Mouse (Mus musculus): Measurements from ENCODE around the gene Pla2g3. TPM values are rescaled to one million over a fixed set of nuclear protein-coding genes. Genes with fewer than 3 reads are reported as not detected.

Gene Pla2g3
- total RNA-seq, 1 experiment: not detected

- in situ Hi-C loops (cut with MboI; ENCODE audit: low sequenced_read_pairs in 2 of 2, unreplicated experiment in 2 of 2): no loop called here
- Histone ChIP-seq H3K9me3 (ENCODE audit: control insufficient read depth, insufficient read depth, low read depth, low read length) (no peaks in the 10 kb centered on the region), H3K27ac (ENCODE audit: insufficient read depth, low read depth, low read length, poor library complexity, severe bottlenecking) (no peak within 1 kb of the TSS), H3K9ac (ENCODE audit: insufficient read depth, low read depth, low read length, poor library complexity, severe bottlenecking) (no peak within 1 kb of the TSS; the same call in 1 of the 2 replicates), H3K4me1 (ENCODE audit: control insufficient read depth in 2 of 2, insufficient read depth in 2 of 2, low read length in 2 of 2, poor library complexity in 1 of 2) (peaks cover 5 to 32% of the 10 kb centered on the region in 2 experiments; a peak in 3 of 4 replicates), H3K4me3 (ENCODE audit: insufficient read depth in 1 of 2, low read depth in 1 of 2, low read length in 2 of 2, poor library complexity in 1 of 2, severe bottlenecking in 1 of 2) (peak within 1 kb of the TSS; percentile 56 to 93), H3K36me3 (ENCODE audit: control insufficient read depth, insufficient read depth, low read length, poor library complexity, severe bottlenecking) (no peaks in the 10 kb centered on the region)
- TF ChIP-seq CHD2 (IDR thresholded peaks at IDR 0.05; ENCODE audit: low read depth, low read length): no peak
- TF ChIP-seq HCFC1 (IDR thresholded peaks at IDR 0.05; ENCODE audit: borderline replicate concordance, insufficient read depth, low read length): no peak
- no peak for TF ChIP-seq ZNF384 (IDR thresholded peaks at IDR 0.05; ENCODE audit: low read depth, low read length)
- no peak for DNase-seq (ENCODE audit: low read depth, low spot score)
Observed at GRCm38 (mm10) chr11:3540451-3541085, 52.5 kb downstream of the Pla2g3 start, which contains the start of gene Smtn. Gene Smtn (minus strand): TSS chr11:3540612.

- Histone ChIP-seq H3K9me3 (ENCODE audit: control insufficient read depth, insufficient read depth, low read depth, low read length) (no peaks in the 10 kb centered on the region), H3K4me3 (ENCODE audit: insufficient read depth in 1 of 2, low read depth in 1 of 2, low read length in 2 of 2, poor library complexity in 1 of 2, severe bottlenecking in 1 of 2) (no peak overlapping the region), H3K4me1 (ENCODE audit: control insufficient read depth in 2 of 2, insufficient read depth in 2 of 2, low read length in 2 of 2, poor library complexity in 1 of 2) (peaks cover 6 to 35% of the 10 kb centered on the region in 2 experiments; a peak in 3 of 4 replicates), H3K27ac (ENCODE audit: insufficient read depth, low read depth, low read length, poor library complexity, severe bottlenecking) (no peak overlapping the region), H3K9ac (ENCODE audit: insufficient read depth, low read depth, low read length, poor library complexity, severe bottlenecking) (no peak overlapping the region), H3K36me3 (ENCODE audit: control insufficient read depth, insufficient read depth, low read length, poor library complexity, severe bottlenecking) (no peaks in the 10 kb centered on the region)
- DNase-seq (ENCODE audit: low read depth, low spot score): no peak
- in situ Hi-C loops (cut with MboI; ENCODE audit: low sequenced_read_pairs in 2 of 2, unreplicated experiment in 2 of 2): no loop called here
- TF ChIP-seq CHD2 (IDR thresholded peaks at IDR 0.05; ENCODE audit: low read depth, low read length): no peak
- no peak for TF ChIP-seq ZNF384 (IDR thresholded peaks at IDR 0.05; ENCODE audit: low read depth, low read length)
- no peak for TF ChIP-seq HCFC1 (IDR thresholded peaks at IDR 0.05; ENCODE audit: borderline replicate concordance, insufficient read depth, low read length)
- no peak for TF ChIP-seq ZC3H11A (IDR thresholded peaks at IDR 0.05; ENCODE audit: borderline replicate concordance, low read depth, low read length)
- no peak for TF ChIP-seq MAFK (IDR thresholded peaks at IDR 0.05; ENCODE audit: insufficient read depth, low read depth, low read length)
Observed at GRCm38 (mm10) chr11:3541932-3542331, 53.8 kb downstream of the Pla2g3 start.

DNA sequence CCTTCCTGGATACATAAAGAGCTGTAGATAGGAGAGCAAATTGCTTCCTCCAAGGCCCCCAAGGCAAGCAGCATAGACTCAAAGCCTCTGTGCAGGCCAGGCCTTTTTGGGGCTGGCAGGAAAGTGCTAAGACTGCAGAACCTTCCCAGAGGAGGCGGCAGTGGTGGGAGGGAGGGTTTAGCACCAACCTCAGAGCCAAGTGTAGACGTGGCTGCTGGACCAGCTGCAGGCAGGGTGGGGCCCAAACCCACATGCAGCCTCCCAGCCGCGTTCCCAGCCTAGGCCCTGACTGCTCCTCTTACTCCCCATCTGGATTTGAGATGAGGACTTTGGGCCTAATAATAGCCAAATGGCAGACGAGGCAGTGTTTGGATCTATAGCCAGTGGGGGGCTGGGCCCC, 54.9 kb downstream of the Pla2g3 start:
- H3K27ac ChIP-seq (ENCODE audit: insufficient read depth, low read depth, low read length, poor library complexity, severe bottlenecking): no peak overlapping the region
- H3K4me3 ChIP-seq (ENCODE audit: insufficient read depth in 1 of 2, low read depth in 1 of 2, low read length in 2 of 2, poor library complexity in 1 of 2, severe bottlenecking in 1 of 2): no peak overlapping the region
- peaks cover 6 to 38% of the 10 kb centered on the region in 2 experiments; a peak in 3 of 4 replicates for H3K4me1 ChIP-seq (ENCODE audit: control insufficient read depth in 2 of 2, insufficient read depth in 2 of 2, low read length in 2 of 2, poor library complexity in 1 of 2)
- in situ Hi-C loops (cut with MboI; ENCODE audit: low sequenced_read_pairs in 2 of 2, unreplicated experiment in 2 of 2): no loop called here
- no peaks in the 10 kb centered on the region for H3K36me3 ChIP-seq (ENCODE audit: control insufficient read depth, insufficient read depth, low read length, poor library complexity, severe bottlenecking)
- no peak overlapping the region for H3K9ac ChIP-seq (ENCODE audit: insufficient read depth, low read depth, low read length, poor library complexity, severe bottlenecking)
- TF ChIP-seq HCFC1 (IDR thresholded peaks at IDR 0.05; ENCODE audit: borderline replicate concordance, insufficient read depth, low read length): no peak
- TF ChIP-seq ZNF384 (IDR thresholded peaks at IDR 0.05; ENCODE audit: low read depth, low read length): no peak
- TF ChIP-seq ZC3H11A (IDR thresholded peaks at IDR 0.05; ENCODE audit: borderline replicate concordance, low read depth, low read length): no peak
- no peak for TF ChIP-seq CHD2 (IDR thresholded peaks at IDR 0.05; ENCODE audit: low read depth, low read length)
- no peak for TF ChIP-seq MAFK (IDR thresholded peaks at IDR 0.05; ENCODE audit: insufficient read depth, low read depth, low read length)
- DNase-seq (ENCODE audit: low read depth, low spot score): no peak
- no peaks in the 10 kb centered on the region for H3K9me3 ChIP-seq (ENCODE audit: control insufficient read depth, insufficient read depth, low read depth, low read length)

GRCm38 (mm10) chr11:3544409-3544808, 56.3 kb downstream of the Pla2g3 start:
- peaks cover 12 to 39% of the 10 kb centered on the region in 2 experiments for H3K4me1 ChIP-seq (ENCODE audit: control insufficient read depth in 2 of 2, insufficient read depth in 2 of 2, low read length in 2 of 2, poor library complexity in 1 of 2)
- no peak overlapping the region for H3K4me3 ChIP-seq (ENCODE audit: insufficient read depth in 1 of 2, low read depth in 1 of 2, low read length in 2 of 2, poor library complexity in 1 of 2, severe bottlenecking in 1 of 2)
- no peaks in the 10 kb centered on the region for H3K9me3 ChIP-seq (ENCODE audit: control insufficient read depth, insufficient read depth, low read depth, low read length)
- no peaks in the 10 kb centered on the region for H3K36me3 ChIP-seq (ENCODE audit: control insufficient read depth, insufficient read depth, low read length, poor library complexity, severe bottlenecking)
- no peak for DNase-seq (ENCODE audit: low read depth, low spot score)
- H3K27ac ChIP-seq (ENCODE audit: insufficient read depth, low read depth, low read length, poor library complexity, severe bottlenecking): no peak overlapping the region
- no peak overlapping the region for H3K9ac ChIP-seq (ENCODE audit: insufficient read depth, low read depth, low read length, poor library complexity, severe bottlenecking)
- in situ Hi-C loops (cut with MboI; ENCODE audit: low sequenced_read_pairs in 2 of 2, unreplicated experiment in 2 of 2): no loop called here
- TF ChIP-seq MAFK (IDR thresholded peaks at IDR 0.05; ENCODE audit: insufficient read depth, low read depth, low read length) (no peak), HCFC1 (IDR thresholded peaks at IDR 0.05; ENCODE audit: borderline replicate concordance, insufficient read depth, low read length) (no peak), ZNF384 (IDR thresholded peaks at IDR 0.05; ENCODE audit: low read depth, low read length) (no peak), ZC3H11A (IDR thresholded peaks at IDR 0.05; ENCODE audit: borderline replicate concordance, low read depth, low read length) (0 out of 2 replicates have a peak, but pooled peaks have one; percentile 26), CHD2 (IDR thresholded peaks at IDR 0.05; ENCODE audit: low read depth, low read length) (no peak)

Measured in ES-E14 (cell line).